Mouse (Mus musculus) cerebellum, adult 2 months (tissue): ENCODE results near the gene Agbl2.

ENCODE experiments used
- CTCF ChIP-seq: fragments of 200-500 bp; IDR thresholded peaks from 2 replicates; pipeline ENCODE4 v1.5.1; 2011; ENCODE audit warnings: low read depth, mild to moderate bottlenecking, control low read depth, low read length, moderate library complexity, borderline replicate concordance; ENCODE audit not compliant: insufficient read depth
- POLR2A ChIP-seq: fragments of 200-500 bp; IDR thresholded peaks from 2 replicates; pipeline ENCODE4 v1.6.1; 2011; ENCODE audit warnings: low read length, control low read depth, borderline replicate concordance; ENCODE audit not compliant: insufficient read depth

GRCm38 (mm10) chr2:90848331-90848730 lies 65.8 kb downstream of the Agbl2 start:
- no peak for TF ChIP-seq POLR2A
- no peak for TF ChIP-seq CTCF
